Mouse (Mus musculus) thymus, adult 18-20 months (tissue): ENCODE results near the gene Pbx4.

Experiments used
- DNase-seq, 2 experiments: peaks; one replicate each; pipeline ENCODE4 v3.0.0; 2022; ENCODE audit warnings: mixed read lengths in 2 of 2

Gene Pbx4

GRCm38 (mm10) chr8:69814881-69815280 is 17.4 kb upstream of the Pbx4 start:
- no peak for DNase-seq

DNA sequence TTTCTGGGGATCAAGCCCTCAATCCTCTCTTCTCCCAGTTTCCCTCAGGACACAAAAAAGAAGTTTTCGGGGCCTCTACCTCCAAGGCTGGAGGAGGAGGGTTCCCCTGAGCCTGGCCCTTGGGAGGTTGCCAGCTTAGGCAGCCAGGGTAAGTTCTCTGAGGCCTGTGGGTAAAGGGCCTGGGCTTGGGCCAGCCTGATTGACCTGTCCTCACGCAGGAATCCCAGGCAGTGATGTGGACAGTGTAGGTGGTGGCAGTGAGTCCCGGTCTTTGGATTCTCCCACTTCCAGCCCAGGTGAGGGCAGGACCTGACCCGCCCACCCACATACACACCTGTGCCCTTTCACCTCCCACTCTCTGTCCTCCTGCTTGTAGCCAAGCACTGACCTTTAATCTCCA is 16.9 kb upstream of the Pbx4 start:
- no peak for DNase-seq

GRCm38 (mm10) chr8:69820466-69820865 is 11.8 kb upstream of the Pbx4 start:
- DNase-seq = no peak

DNA sequence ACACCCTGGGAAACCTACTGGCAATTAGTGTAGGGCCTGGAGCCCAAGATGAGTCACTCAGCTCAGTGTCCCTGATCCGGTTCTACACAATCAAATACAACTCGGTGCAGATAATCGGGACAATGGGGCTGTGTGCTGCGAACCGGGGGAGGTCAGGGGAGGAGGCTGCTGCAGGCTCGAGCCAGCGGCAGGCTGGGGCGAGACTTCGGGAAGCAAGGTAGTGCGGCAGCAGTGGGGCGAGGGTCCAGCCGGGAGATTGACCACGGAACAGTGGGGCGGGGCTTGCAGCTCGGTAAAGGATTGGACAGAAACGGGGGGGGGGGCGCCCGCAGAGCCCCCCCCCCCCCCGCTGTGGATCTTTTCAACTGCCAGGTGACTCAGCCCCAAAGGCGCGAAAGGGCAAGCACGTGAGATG is 10.3 kb upstream of the Pbx4 start:
- peak in 1 of 2 experiments; percentile 31 for DNase-seq

DNA sequence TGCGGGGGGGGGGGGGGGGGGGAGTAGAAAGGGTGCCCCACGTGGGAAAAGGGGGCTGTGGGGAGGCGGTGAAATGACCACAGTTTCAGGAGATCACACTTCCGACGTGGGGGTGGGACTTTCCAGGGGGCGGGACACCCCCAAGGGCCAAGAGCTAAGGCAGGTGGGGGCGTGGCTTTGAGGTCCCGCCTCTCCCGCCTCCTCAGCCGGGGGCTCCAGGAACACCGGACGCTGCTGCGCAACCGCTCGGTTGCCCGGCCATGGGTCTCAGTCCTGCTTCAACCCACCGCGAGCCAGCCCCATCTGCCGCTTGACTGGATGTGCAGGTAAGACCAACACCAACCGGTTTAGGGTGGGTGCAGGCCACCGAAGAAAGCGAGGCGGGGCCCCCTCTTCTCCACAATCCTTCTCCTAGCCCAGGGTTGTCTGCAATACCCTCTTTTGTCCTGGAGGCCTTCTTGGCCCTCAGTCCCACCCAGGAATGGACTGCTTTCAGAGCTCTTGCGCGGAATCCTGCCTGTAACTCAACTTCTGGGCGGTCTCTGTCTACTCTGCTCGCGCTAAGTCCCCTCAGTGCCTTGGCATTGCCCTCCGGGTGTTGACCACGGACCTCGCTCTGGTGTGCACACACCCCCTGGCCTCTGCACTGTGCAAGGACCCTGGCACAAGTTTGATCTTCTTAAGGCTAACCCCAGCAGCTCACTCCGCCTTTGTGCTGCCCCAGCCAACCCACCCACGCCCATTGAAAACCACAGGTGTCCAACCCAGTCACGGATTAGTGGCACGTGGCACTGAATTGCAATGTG is 9.7 kb upstream of the Pbx4 start, which contains the start of gene Lpar2:
Lpar2 (plus strand) TSS at position 44 of the 806 bp plus-strand sequence.
- DNase-seq = peak; percentile 62 to 72

- no peak for DNase-seq
Observed at GRCm38 (mm10) chr8:69826371-69826770, 5.9 kb upstream of the Pbx4 start.

GRCm38 (mm10) chr8:69837057-69837682 is 4.9 kb downstream of the Pbx4 start:
- DNase-seq = no peak

GRCm38 (mm10) chr8:69847167-69848065 is 15.1 kb downstream of the Pbx4 start:
- DNase-seq = no peak

DNA sequence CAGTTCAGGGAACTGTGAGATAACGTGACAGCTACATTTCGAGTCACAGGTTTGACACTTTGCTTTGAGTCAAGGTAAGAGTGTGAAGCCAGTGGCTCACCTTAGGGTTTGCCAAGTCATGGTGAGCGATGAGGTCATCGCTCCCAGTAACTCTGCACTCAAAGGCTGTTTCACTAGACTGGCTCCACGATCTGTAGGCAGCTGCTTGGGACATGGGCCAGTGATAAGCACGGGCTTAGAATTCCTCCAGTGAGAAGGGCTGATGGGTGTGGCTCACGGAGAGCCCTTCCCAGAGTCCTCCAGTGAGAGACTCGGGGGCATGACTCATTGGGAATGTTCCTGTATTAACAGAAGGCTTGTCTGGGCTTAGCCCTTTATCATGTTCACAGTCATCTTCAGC is 16.7 kb downstream of the Pbx4 start:
- no peak for DNase-seq

- no peak for DNase-seq
Observed at GRCm38 (mm10) chr8:69849899-69850298, 17.6 kb downstream of the Pbx4 start.

DNA sequence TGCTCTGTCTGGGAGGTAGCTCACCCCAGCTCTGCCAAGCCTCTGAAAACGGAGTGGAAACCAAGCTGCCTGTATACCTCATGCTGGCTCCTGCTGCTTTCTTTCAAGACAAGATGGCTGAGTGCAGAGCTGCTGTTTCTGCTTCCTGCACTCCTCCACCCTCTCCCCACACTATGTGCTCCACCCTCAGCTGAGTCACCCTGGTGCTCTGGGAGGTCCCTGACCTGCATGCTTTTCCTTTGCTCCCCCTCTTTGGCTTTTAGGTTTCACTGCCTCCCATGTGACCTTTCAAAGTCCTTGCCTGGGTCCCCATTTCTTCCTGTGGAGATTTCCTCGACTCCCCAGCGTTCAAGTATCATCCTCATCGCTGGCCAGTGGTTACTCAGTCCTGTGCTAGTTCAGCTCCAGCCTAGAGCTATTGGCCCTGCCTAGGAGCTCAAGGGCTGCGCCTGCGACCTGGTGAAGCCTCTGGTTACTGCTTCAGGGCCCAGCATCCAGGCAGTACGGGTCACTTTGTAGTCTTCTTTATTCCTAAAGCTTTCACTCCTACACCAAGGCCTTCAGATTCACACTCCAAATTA is 18.7 kb downstream of the Pbx4 start:
- DNase-seq = no peak

DNA sequence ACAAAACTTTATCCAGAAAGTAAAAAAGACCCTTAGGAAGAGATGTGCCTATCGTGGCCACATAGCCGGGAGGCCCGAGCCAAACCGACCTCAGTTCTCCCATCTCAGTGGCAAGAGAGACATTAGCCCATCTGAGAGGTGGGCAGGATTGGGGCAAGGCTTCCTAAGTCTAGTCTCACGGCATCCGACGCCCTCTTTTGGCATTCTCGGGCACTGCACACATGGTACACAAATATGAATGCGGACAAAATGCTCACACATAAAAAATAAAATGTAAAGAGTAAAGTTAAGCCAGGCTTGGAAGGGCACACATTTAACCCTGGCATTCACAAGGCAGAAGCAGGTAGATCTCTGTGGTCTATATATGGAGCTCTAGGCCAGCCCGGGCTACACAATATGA is 21.6 kb downstream of the Pbx4 start:
- no peak for DNase-seq

- DNase-seq = no peak
Observed at GRCm38 (mm10) chr8:69860807-69861206, 28.5 kb downstream of the Pbx4 start.

DNA sequence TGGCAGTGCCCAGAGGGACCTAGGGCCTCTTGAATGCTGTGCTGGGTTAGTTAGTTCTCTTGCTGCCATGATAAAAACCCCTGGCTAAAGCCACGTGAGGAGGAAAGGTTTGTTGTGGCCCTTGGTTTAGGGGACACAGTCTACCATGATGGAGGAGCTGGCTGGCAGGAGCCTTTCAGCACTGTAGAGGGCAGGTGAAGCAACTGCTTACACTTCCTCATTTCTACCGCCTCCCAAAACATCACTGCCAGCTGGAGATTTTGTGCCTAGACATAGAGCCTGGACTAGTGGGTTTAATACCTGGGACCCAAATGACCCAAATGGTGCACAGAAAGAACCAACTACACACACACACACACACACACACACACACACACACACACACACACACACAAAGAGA is 29.0 kb downstream of the Pbx4 start:
- no peak for DNase-seq

DNA sequence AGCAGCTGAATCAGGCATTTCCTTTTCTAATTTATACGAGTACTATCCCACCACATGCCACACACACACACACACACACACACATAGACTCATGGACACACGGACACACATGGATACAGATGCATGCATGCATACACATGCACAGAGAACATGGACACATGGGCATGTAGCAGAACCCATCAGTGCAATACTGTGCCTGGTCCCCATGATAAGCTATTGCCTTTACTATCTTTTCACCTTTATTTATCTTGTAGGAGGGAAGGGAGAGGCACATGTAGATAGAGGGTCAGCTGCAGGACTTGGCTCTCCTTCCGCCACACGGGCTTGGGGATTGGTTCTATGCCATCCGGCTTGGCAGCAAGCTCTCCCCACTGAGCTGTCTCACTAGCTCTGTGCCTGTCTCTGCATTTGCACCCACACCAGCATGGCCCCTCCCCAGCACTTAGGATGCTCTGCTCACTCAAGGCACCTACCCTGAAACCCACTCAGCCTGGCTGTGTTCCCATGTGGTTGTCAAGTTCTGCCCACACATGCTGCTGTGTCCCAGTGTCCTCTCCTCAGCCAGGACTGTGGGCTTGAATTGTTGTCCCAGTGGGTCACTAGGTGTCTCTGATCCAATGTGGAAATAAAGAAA is 31.2 kb downstream of the Pbx4 start:
- no peak for DNase-seq

- DNase-seq = no peak
Observed at GRCm38 (mm10) chr8:69864180-69864579, 31.9 kb downstream of the Pbx4 start.

- no peak for DNase-seq
Observed at GRCm38 (mm10) chr8:69867696-69868326, 35.5 kb downstream of the Pbx4 start.

DNA sequence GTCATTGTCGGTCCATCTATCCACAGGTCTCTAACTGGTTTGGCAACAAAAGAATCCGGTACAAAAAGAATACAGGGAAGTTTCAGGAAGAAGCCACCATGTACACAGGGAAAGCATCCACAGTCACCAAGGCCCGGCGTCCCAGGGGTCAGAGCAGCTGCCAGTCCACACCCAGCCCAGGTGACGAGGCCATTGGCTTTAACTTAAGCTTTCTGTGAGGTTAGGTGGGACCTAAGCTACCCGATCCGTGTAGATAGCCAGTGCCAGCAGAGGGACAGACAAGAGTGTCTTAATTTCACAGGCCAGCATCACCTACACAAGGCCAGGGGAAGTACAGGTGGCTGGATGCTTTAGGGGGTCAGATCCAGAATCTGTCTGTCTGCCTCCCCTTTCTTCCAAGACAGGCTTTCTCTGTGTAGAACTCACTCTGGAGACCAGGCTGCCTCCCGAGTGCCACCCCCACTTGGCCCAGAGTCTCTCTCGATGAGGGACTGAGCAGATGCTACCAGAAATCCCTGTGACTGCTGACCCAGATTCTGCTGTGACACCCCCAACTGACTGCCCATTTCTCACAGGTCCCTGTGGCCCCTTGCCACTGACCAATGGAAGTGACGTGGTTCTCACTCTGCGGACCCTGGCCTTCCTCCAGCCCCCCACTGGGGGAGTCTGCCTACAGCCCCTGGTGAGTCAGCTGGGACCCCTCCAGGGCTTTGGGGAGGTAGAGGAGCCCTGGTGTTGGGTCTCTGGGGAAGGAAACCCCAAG is 37.9 kb downstream of the Pbx4 start:
- DNase-seq = no peak

DNA sequence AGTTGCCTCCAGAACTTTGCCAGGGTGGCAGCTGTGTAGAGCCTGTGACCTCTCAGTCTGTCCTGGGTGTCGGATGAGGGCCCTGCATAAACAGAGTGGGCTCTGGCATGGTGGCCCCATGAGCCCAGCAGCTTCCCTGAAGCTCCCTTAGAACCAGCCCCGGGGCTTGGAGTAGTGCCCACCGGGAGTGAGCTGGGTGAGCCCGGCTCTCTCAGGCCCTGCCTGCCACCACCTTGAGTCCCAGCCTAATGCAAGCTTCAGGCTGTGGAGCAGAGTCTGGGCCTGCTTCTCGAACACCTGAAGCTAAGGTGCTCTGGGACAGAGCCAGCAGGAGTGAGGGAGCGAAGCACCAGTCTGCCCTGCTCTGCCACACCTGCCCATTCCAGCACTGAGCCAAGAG is 38.6 kb downstream of the Pbx4 start:
- DNase-seq = no peak

DNA sequence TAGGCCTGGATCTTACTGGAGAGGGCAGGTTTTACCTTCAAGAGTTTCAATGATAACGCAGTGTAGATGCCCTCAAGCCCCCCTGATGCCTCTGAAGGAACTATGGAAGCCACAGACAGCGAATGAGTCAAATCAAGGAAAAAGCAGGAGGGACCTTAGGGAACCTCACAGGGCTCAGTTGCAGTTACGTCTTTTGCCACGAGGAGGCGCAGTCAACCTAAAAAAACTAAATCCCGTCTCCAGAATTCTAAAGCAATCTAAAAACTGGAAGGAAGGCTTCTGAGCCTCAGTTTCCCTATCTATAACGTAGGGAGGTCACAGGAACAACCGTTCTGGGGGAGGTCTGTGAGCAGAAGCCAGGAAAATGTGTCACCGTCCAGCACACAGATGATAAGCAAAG is 41.9 kb downstream of the Pbx4 start:
- no peak for DNase-seq

- no peak for DNase-seq
Observed at GRCm38 (mm10) chr8:69874654-69875053, 42.4 kb downstream of the Pbx4 start.
